Mouse (Mus musculus) lung, embryonic 14.5 days (tissue): ENCODE measurements around the gene Pfkfb4. TPM values are rescaled to one million over a fixed set of nuclear protein-coding genes. Genes with fewer than 3 reads are reported as not detected.

Source experiments
- ATAC-seq: fragments of 200-750 bp; cut with Nextera tagmentation; 2 replicates; pipeline ENCODE4 v1.8.0; 2017; ENCODE audit warnings: mild to moderate bottlenecking, moderate TSS enrichment, moderate library complexity; ENCODE audit not compliant: insufficient read depth
- DNase-seq: peaks from one replicate; pipeline ENCODE4 v3.0.0-alpha.2; 2015
- H3K27ac ChIP-seq: fragments of 300-500 bp; sonication (generic); 2 replicates; pipeline ENCODE4 v1.5.1; 2014; ENCODE audit warnings: low read depth, mild to moderate bottlenecking, moderate library complexity
- H3K27me3 ChIP-seq: fragments of 300-500 bp; sonication (generic); 2 replicates; pipeline ENCODE4 v1.6.1; 2014; ENCODE audit warnings: low read length, control low read depth; ENCODE audit not compliant: insufficient read depth
- H3K36me3 ChIP-seq: fragments of 300-500 bp; sonication (generic); 2 replicates; pipeline ENCODE4 v1.6.1; 2014; ENCODE audit warnings: control low read depth; ENCODE audit not compliant: insufficient read depth
- H3K4me1 ChIP-seq: fragments of 300-500 bp; sonication (generic); 2 replicates; pipeline ENCODE4 v1.6.1; 2014; ENCODE audit warnings: antibody characterized with exemption, control low read depth; ENCODE audit not compliant: insufficient read depth
- H3K4me2 ChIP-seq: fragments of 300-500 bp; sonication (generic); 2 replicates; pipeline ENCODE4 v1.6.1; 2014; ENCODE audit warnings: mild to moderate bottlenecking
- H3K4me3 ChIP-seq: fragments of 300-500 bp; sonication (generic); 2 replicates; pipeline ENCODE4 v1.5.1; 2014; ENCODE audit warnings: low read depth, low read length
- H3K9ac ChIP-seq: fragments of 300-500 bp; sonication (generic); 2 replicates; pipeline ENCODE4 v1.6.1; 2014
- H3K9me3 ChIP-seq: fragments of 300-500 bp; sonication (generic); 2 replicates; pipeline ENCODE4 v1.6.1; 2016; ENCODE audit warnings: low read depth, low read length, control low read depth
- CTCF ChIP-seq: IDR thresholded peaks from 2 replicates; pipeline ENCODE4 v1.5.1; 2016; ENCODE audit warnings: antibody characterized with exemption, low read depth
- WGBS: fragments of 180-500 bp; shearing (Covaris S2); extraction: QIAGEN DNeasy Blood & Tissue Kit; methylation state at CpG from one replicate; pipeline ENCODE4 v1.1.7; 2014; 5-methylcytosine and 5-hydroxymethylcytosine counted together
- polyA plus RNA-seq: library from polyadenylated mRNA; unstranded; fragments of >200 nt; fragmentation: Nextera tagmentation; extraction: Ambion mirVana; gene quantifications from 2 replicates; pipeline ENCODE4 v1.2.1, GENCODE M21; 2014

Pfkfb4 gene
- polyA plus RNA-seq, 1 experiment from 2014 or later = 7.6 TPM

DNA sequence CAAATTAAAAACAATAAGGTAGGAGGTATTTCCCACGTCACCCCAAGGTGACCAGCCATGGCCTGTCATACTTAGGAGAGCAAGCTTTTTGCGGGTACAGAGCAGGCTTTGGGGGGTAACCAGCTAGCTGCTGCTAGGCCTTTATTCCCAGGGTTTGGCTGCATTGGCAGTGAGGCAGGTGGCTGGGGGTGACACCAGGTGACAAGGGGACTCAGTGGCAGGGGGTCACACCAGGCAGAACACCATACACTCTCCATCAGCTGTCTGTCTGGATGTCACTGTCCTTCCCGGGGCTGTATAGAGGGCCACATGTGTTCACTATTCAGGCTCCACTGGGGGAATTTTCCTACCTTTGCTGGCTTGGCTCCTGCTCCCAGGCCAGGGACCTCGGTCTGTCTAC lies 65.3 kb downstream of the Pfkfb4 start:
- ATAC-seq = no peak
- no peak overlapping the region for H3K27ac ChIP-seq
- H3K9me3 ChIP-seq = no peaks in the 10 kb centered on the region
- no peak overlapping the region for H3K4me3 ChIP-seq
- no peak overlapping the region for H3K4me2 ChIP-seq
- TF ChIP-seq CTCF = no peak
- WGBS = 78% methylated on average over 4 of the region's 4 CpGs
- 0 out of 2 replicates have a peak, but pooled peaks cover 4% of the 10 kb centered on the region for H3K4me1 ChIP-seq
- no peak for DNase-seq
- H3K9ac ChIP-seq = no peak overlapping the region
- peaks cover 38% of the 10 kb centered on the region for H3K36me3 ChIP-seq
- no peaks in the 10 kb centered on the region for H3K27me3 ChIP-seq

GRCm38 (mm10) chr9:109057543-109057942 lies 66.0 kb downstream of the Pfkfb4 start:
- Histone ChIP-seq H3K27me3 (no peaks in the 10 kb centered on the region), H3K9ac (no peak overlapping the region), H3K4me1 (0 out of 2 replicates have a peak, but pooled peaks cover 4% of the 10 kb centered on the region), H3K36me3 (peaks cover 41% of the 10 kb centered on the region), H3K9me3 (no peaks in the 10 kb centered on the region), H3K27ac (no peak overlapping the region), H3K4me3 (no peak overlapping the region), H3K4me2 (no peak overlapping the region)
- DNase-seq (no peak), ATAC-seq (no peak)
- TF ChIP-seq CTCF = no peak
- 96% methylated on average over 5 of the region's 5 CpGs for WGBS

DNA sequence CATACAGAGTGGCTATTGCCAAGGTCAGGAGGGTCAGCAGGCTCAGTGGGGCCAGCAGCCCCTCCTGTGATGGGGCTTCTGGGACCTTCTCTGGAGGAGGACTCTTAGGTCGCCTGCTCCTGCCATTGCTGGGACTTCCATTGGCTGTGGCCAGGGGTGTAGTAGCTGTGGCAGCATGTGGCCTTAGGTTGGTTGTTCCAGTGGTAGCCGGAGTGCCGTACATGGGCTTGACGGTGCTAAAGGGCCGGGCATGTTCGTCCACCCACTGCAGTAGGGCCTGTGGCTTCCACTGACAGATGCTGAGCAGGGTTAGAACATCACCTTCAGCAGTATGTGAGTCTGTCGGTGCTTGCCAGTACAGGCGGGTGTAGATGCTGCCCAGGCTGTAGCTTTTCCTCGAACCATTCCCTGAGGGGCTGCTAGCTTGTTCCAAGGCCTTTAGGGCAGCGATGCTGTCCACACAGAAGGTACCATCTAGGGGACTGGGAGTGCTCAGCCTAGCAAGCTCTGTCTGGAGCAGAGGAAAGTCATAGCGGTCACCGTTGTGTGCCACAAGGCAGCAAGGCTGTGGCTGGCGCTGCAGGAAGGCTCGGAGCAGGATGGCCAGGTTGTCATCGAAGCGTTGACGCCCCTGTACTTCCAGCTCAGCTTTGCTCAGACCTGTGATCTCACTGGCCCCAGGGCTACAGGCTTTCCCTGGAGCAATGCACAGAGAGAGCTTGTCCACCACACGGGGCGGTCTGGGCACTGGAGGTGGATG lies 66.6 kb downstream of the Pfkfb4 start:
- Histone ChIP-seq H3K27ac (no peak overlapping the region), H3K9ac (peak overlapping the region; percentile 62; the same call in 1 of the 2 replicates), H3K4me3 (peak overlapping the region; percentile 33; the same call in 1 of the 2 replicates), H3K9me3 (no peaks in the 10 kb centered on the region), H3K27me3 (no peaks in the 10 kb centered on the region), H3K36me3 (peaks cover 47% of the 10 kb centered on the region), H3K4me1 (0 out of 2 replicates have a peak, but pooled peaks cover 4% of the 10 kb centered on the region), H3K4me2 (peak overlapping the region; percentile 66; the same call in 1 of the 2 replicates)
- no peak for DNase-seq
- ATAC-seq = no peak
- no peak for TF ChIP-seq CTCF
- WGBS = 87% methylated on average over 19 of the region's 19 CpGs

- peak; percentile 96 for TF ChIP-seq CTCF
- Histone ChIP-seq H3K27me3 (no peaks in the 10 kb centered on the region), H3K9ac (peak within 1 kb of the TSS; percentile 62), H3K4me2 (peak within 1 kb of the TSS; percentile 66), H3K4me3 (peak within 1 kb of the TSS; percentile 33), H3K36me3 (peaks cover 58% of the 10 kb centered on the region), H3K27ac (peak within 1 kb of the TSS; percentile 89; the same call in 1 of the 2 replicates), H3K9me3 (no peaks in the 10 kb centered on the region), H3K4me1 (0 out of 2 replicates have a peak, but pooled peaks cover 4% of the 10 kb centered on the region)
- DNase-seq (peak; percentile 91), ATAC-seq (peak; percentile 87)
- WGBS = 16% methylated on average over 15 of the region's 15 CpGs
Measured at GRCm38 (mm10) chr9:109059136-109059903, 67.7 kb downstream of the Pfkfb4 start, which contains the start of gene Trex1. Gene Trex1 (minus strand): TSS chr9:109059734.

DNA sequence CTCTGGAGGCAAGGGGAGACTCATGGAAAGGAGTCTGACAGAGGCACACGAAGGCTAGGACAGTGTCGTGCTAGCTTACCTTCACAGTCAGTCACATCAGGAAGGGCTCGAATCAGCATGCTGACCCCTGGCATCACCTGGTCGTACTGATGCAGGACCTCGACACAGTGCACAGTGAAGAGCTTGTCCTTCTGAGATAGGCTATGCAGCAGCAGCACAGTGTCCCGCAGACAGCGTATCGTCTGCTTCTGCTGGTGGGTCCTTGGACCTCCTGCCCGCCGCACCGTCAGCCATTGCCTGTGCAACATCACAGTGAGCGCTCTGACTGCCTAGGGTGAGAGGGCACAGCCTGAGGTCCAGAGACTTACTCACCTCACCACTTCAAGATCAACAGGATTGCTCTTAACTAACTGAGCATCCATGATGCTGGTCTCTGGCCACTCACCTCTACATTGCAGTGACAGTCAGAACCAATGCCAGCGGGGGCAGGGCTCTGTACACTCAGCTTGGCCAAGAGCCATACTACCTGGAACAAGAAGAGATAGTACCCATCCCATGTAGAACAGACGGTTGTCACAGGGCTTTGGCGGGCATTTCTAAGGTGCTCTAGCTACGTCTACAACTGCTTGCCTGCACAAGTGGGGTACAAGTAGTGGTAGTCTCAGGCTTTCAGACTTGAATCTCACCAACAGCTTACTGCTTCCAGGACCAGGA lies 68.8 kb downstream of the Pfkfb4 start:
- H3K4me3 ChIP-seq = no peak overlapping the region
- H3K9ac ChIP-seq = no peak overlapping the region
- H3K27me3 ChIP-seq = no peaks in the 10 kb centered on the region
- H3K4me2 ChIP-seq = no peak overlapping the region
- 86% methylated on average over 16 of the region's 16 CpGs for WGBS
- peaks cover 68% of the 10 kb centered on the region for H3K36me3 ChIP-seq
- no peaks in the 10 kb centered on the region for H3K9me3 ChIP-seq
- no peak overlapping the region for H3K27ac ChIP-seq
- no peak for DNase-seq
- no peaks in the 10 kb centered on the region for H3K4me1 ChIP-seq
- ATAC-seq = no peak; the same call in 1 of the 2 replicates
- no peak for TF ChIP-seq CTCF

- H3K4me3 ChIP-seq = no peak overlapping the region
- DNase-seq = no peak
Measured at GRCm38 (mm10) chr9:109060898-109061295, 69.3 kb downstream of the Pfkfb4 start.

More at GRCm38 (mm10) chr9:109060898-109061295, 69.3 kb downstream of the Pfkfb4 start:
- H3K4me1 ChIP-seq = no peaks in the 10 kb centered on the region
- TF ChIP-seq CTCF = no peak
- no peaks in the 10 kb centered on the region for H3K9me3 ChIP-seq
- ATAC-seq = no peak
- H3K4me2 ChIP-seq = no peak overlapping the region
- H3K27me3 ChIP-seq = no peaks in the 10 kb centered on the region
- peaks cover 74% of the 10 kb centered on the region for H3K36me3 ChIP-seq
- WGBS = 86% methylated on average over 5 of the region's 5 CpGs
- H3K9ac ChIP-seq = no peak overlapping the region
- H3K27ac ChIP-seq = no peak overlapping the region
